Mouse (Mus musculus): Measurements from ENCODE around the gene Tbc1d10c.

- TF ChIP-seq CTCF (IDR thresholded peaks at IDR 0.05; ENCODE audit: low read depth, low read length) (no peak), GATA1 (IDR thresholded peaks at IDR 0.05; ENCODE audit: borderline replicate concordance, low read length) (no peak)
Observed at GRCm38 (mm10) chr19:4197180-4197579, 6.1 kb upstream of the Tbc1d10c start.

Measured in G1E (cell line).